Mouse (Mus musculus): ENCODE data around the gene Cyp2j13. TPM values are rescaled to one million over a fixed set of nuclear protein-coding genes. Genes with fewer than 3 reads are reported as not detected.
"Not testable (repeated sequence)": the region's sequence is repeated elsewhere in the genome, so short reads cannot be mapped to it uniquely, and the experiment has no call there.

Gene Cyp2j13
- polyA plus RNA-seq, 1 experiment = not detected

DNA sequence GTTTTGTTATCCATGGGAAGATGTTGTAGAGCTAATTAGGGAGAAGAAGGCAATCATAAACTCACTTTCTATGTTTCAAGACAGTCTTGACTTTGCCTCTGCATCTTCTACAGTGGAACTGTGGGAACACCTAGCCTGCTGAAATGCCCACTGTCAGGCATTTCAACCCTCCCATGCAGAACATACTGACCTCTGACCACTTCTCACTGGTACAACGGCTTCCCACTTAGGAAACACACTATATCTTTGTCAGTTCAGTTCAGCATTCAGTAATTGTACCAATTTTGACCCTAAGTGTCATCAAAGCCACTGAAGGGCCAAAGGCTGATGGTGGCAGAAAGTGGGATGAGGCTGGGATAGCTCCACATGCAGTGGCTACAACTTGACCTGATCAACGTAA, 15.3 kb downstream of the Cyp2j13 start:
- no peaks in the 10 kb centered on the region for H3K79me3 ChIP-seq (ENCODE audit: low read depth)
- no peak overlapping the region for H3K4me3 ChIP-seq (ENCODE audit: insufficient read depth, poor library complexity, severe bottlenecking)
- H3K27me3 ChIP-seq (ENCODE audit: control insufficient read depth, insufficient read depth, insufficient read length) = no peaks in the 10 kb centered on the region
- no peaks in the 10 kb centered on the region for H3K79me2 ChIP-seq (ENCODE audit: control insufficient read depth, insufficient read depth)
- no peak overlapping the region for H3ac ChIP-seq (ENCODE audit: control insufficient read depth, insufficient read length, low read depth)
- H3K36me3 ChIP-seq (ENCODE audit: control insufficient read depth, insufficient read depth) = no peaks in the 10 kb centered on the region
- no peak for TF ChIP-seq USF1 (IDR thresholded peaks at IDR 0.05; ENCODE audit: low read depth)
- TF ChIP-seq FOSL1 (IDR thresholded peaks at IDR 0.05; ENCODE audit: insufficient read depth, low read length, poor library complexity, severe bottlenecking) = no peak
- TF ChIP-seq MYOD1 (IDR thresholded peaks at IDR 0.05; ENCODE audit: control insufficient read depth, insufficient read length, low read depth) = no peak
- TF ChIP-seq MAX (IDR thresholded peaks at IDR 0.05) = no peak
- no peak for TF ChIP-seq CEBPB (IDR thresholded peaks at IDR 0.05; ENCODE audit: low read depth)
- no peak for TF ChIP-seq MYOG (IDR thresholded peaks at IDR 0.05; ENCODE audit: control insufficient read depth, extremely low read depth, insufficient read length)

DNA sequence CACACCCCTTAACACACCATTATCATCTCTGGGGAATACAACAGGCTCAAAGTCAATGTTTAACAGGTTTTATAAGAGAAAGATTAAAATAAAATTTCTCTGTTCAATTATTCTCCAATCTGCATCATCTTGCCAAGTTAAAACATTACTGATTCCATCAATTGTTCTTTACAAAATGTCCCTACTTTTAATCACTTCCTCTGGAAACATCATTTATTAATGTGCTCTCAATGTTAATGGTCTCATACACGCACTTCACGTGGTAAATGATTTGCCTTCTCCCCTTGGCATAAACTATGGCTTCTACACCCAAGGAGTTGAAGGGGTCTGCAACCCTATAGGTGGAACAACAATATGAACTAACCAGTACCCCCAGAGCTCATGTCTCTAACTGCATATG, 17.2 kb downstream of the Cyp2j13 start:
- H3ac ChIP-seq (ENCODE audit: control insufficient read depth, insufficient read length, low read depth) = no peak overlapping the region
- no peaks in the 10 kb centered on the region for H3K79me3 ChIP-seq (ENCODE audit: low read depth)
- TF ChIP-seq CEBPB (IDR thresholded peaks at IDR 0.05; ENCODE audit: low read depth) = no peak
- TF ChIP-seq MYOD1 (IDR thresholded peaks at IDR 0.05; ENCODE audit: control insufficient read depth, insufficient read length, low read depth) = no peak
- no peak for TF ChIP-seq MAX (IDR thresholded peaks at IDR 0.05)
- no peak for TF ChIP-seq FOSL1 (IDR thresholded peaks at IDR 0.05; ENCODE audit: insufficient read depth, low read length, poor library complexity, severe bottlenecking)
- TF ChIP-seq CTCF (IDR thresholded peaks at IDR 0.05; ENCODE audit: control insufficient read depth, insufficient read depth, insufficient read length) = no peak
- no peak for TF ChIP-seq USF1 (IDR thresholded peaks at IDR 0.05; ENCODE audit: low read depth)
- TF ChIP-seq MYOG (IDR thresholded peaks at IDR 0.05; ENCODE audit: control insufficient read depth, extremely low read depth, insufficient read length) = no peak
- H3K27me3 ChIP-seq (ENCODE audit: control insufficient read depth, insufficient read depth, insufficient read length) = no peaks in the 10 kb centered on the region
- H3K4me3 ChIP-seq (ENCODE audit: insufficient read depth, poor library complexity, severe bottlenecking) = no peak overlapping the region
- H3K79me2 ChIP-seq (ENCODE audit: control insufficient read depth, insufficient read depth) = no peaks in the 10 kb centered on the region
- no peaks in the 10 kb centered on the region for H3K36me3 ChIP-seq (ENCODE audit: control insufficient read depth, insufficient read depth)

DNA sequence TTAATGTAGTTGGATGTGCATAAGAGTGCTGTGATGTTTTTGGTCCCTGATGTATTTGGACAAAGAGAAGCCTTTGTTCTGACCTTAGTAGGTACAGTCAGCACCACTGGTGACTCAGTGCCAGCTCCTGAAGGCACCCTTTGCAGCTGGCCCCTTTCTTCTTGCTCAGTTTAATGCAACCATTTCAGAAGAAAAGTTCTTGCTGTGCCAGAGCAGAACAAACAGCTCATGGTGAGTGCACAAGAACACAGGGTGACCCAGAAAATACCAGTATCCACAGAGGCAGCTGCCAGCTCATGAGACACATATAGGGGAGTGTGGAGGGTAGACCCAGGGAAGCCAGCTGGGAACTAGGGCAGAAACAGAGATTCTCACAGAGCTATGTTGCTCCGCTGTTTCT, 48.9 kb downstream of the Cyp2j13 start:
- no peak overlapping the region for H3K4me3 ChIP-seq (ENCODE audit: insufficient read depth, poor library complexity, severe bottlenecking)
- H3K79me3 ChIP-seq (ENCODE audit: low read depth) = no peaks in the 10 kb centered on the region
- no peaks in the 10 kb centered on the region for H3K79me2 ChIP-seq (ENCODE audit: control insufficient read depth, insufficient read depth)
- H3ac ChIP-seq (ENCODE audit: control insufficient read depth, insufficient read length, low read depth) = no peak overlapping the region
- H3K36me3 ChIP-seq (ENCODE audit: control insufficient read depth, insufficient read depth) = no peaks in the 10 kb centered on the region
- TF ChIP-seq MYOD1 (IDR thresholded peaks at IDR 0.05; ENCODE audit: control insufficient read depth, insufficient read length, low read depth) (no peak), CTCF (IDR thresholded peaks at IDR 0.05; ENCODE audit: control insufficient read depth, insufficient read depth, insufficient read length) (no peak), CEBPB (IDR thresholded peaks at IDR 0.05; ENCODE audit: low read depth) (no peak), MYOG (IDR thresholded peaks at IDR 0.05; ENCODE audit: control insufficient read depth, extremely low read depth, insufficient read length) (no peak), FOSL1 (IDR thresholded peaks at IDR 0.05; ENCODE audit: insufficient read depth, low read length, poor library complexity, severe bottlenecking) (no peak), MAX (IDR thresholded peaks at IDR 0.05) (no peak), USF1 (IDR thresholded peaks at IDR 0.05; ENCODE audit: low read depth) (no peak)
- no peaks in the 10 kb centered on the region for H3K27me3 ChIP-seq (ENCODE audit: control insufficient read depth, insufficient read depth, insufficient read length)

DNA sequence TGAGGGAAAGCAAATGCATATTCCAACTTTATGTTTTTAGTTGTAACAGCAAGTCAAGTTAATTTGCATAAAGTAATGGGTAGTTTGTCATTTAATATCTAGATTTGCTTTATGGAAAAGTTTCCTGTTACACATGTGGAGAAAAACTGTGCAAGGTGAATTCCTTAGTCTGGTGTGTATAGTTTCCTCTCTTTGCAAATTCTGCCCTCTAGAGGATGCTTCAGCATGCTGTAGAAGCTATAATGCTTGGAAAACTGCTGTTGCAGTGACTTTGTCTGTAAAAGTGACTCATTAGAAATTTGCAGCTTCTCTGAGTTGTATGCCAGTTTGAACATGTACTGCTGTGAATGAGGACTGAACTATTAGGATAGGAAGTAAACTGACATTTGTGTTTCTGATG, 54.5 kb downstream of the Cyp2j13 start:
- TF ChIP-seq CTCF (IDR thresholded peaks at IDR 0.05; ENCODE audit: control insufficient read depth, insufficient read depth, insufficient read length) (no peak), USF1 (IDR thresholded peaks at IDR 0.05; ENCODE audit: low read depth) (no peak), CEBPB (IDR thresholded peaks at IDR 0.05; ENCODE audit: low read depth) (no peak), FOSL1 (IDR thresholded peaks at IDR 0.05; ENCODE audit: insufficient read depth, low read length, poor library complexity, severe bottlenecking) (no peak), MYOD1 (IDR thresholded peaks at IDR 0.05; ENCODE audit: control insufficient read depth, insufficient read length, low read depth) (no peak), MYOG (IDR thresholded peaks at IDR 0.05; ENCODE audit: control insufficient read depth, extremely low read depth, insufficient read length) (no peak), MAX (IDR thresholded peaks at IDR 0.05) (no peak)
- Histone ChIP-seq H3K36me3 (ENCODE audit: control insufficient read depth, insufficient read depth) (no peaks in the 10 kb centered on the region), H3K79me3 (ENCODE audit: low read depth) (no peaks in the 10 kb centered on the region), H3K79me2 (ENCODE audit: control insufficient read depth, insufficient read depth) (no peaks in the 10 kb centered on the region), H3ac (ENCODE audit: control insufficient read depth, insufficient read length, low read depth) (no peak overlapping the region), H3K4me3 (ENCODE audit: insufficient read depth, poor library complexity, severe bottlenecking) (no peak overlapping the region), H3K27me3 (ENCODE audit: control insufficient read depth, insufficient read depth, insufficient read length) (no peaks in the 10 kb centered on the region)

DNA sequence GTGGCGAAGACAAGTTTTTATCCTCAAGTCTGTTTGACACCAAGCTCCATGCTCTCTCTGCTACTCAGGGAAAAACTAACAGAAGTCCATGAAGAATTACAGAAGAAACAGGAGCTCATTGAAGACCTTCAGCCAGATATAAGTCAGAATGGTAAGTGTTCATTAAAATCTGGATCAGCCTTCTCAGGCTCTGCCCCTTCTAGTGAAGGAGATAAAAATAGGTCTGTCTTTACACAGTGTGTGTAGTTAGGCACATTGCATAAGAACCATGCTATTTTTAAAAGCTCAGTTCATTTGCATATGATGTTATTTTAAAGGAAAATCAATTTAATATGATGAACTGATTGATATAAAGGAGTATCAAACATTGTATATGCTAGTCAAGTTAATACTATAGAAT, 60.5 kb downstream of the Cyp2j13 start:
- no peaks in the 10 kb centered on the region for H3K36me3 ChIP-seq (ENCODE audit: control insufficient read depth, insufficient read depth)
- H3K79me2 ChIP-seq (ENCODE audit: control insufficient read depth, insufficient read depth) = no peaks in the 10 kb centered on the region
- H3K79me3 ChIP-seq (ENCODE audit: low read depth) = no peaks in the 10 kb centered on the region
- H3K27me3 ChIP-seq (ENCODE audit: control insufficient read depth, insufficient read depth, insufficient read length) = no peaks in the 10 kb centered on the region
- H3ac ChIP-seq (ENCODE audit: control insufficient read depth, insufficient read length, low read depth) = no peak overlapping the region
- H3K4me3 ChIP-seq (ENCODE audit: insufficient read depth, poor library complexity, severe bottlenecking) = no peak overlapping the region
- no peak for TF ChIP-seq MYOG (IDR thresholded peaks at IDR 0.05; ENCODE audit: control insufficient read depth, extremely low read depth, insufficient read length)
- TF ChIP-seq CTCF (IDR thresholded peaks at IDR 0.05; ENCODE audit: control insufficient read depth, insufficient read depth, insufficient read length) = no peak
- no peak for TF ChIP-seq CEBPB (IDR thresholded peaks at IDR 0.05; ENCODE audit: low read depth)
- no peak for TF ChIP-seq MYOD1 (IDR thresholded peaks at IDR 0.05; ENCODE audit: control insufficient read depth, insufficient read length, low read depth)
- TF ChIP-seq MAX (IDR thresholded peaks at IDR 0.05) = no peak
- no peak for TF ChIP-seq FOSL1 (IDR thresholded peaks at IDR 0.05; ENCODE audit: insufficient read depth, low read length, poor library complexity, severe bottlenecking)
- TF ChIP-seq USF1 (IDR thresholded peaks at IDR 0.05; ENCODE audit: low read depth) = no peak

DNA sequence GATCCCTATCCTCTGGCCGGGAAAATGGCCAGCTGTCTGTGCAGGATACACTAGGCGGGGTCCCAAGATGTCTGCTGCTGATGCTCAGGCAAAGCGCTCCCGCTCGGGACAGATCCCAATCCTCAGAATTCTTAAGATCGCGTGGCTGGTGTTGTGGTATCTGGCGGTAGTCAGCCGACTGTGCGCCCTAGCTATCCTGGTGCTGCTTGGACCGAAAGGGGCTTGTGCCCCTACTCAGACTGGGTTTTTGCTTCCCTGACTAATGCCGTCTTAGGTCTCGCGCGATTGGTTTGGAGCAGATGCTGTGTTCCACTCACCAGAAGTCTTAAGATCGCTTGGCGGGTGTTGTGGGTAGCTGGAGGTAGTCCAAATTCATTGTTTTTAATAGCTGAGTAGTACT, 95.1 kb downstream of the Cyp2j13 start:
- H3K79me3 ChIP-seq (ENCODE audit: low read depth); H3K79me2 ChIP-seq (ENCODE audit: control insufficient read depth, insufficient read depth); H3K36me3 ChIP-seq (ENCODE audit: control insufficient read depth, insufficient read depth); H3K27me3 ChIP-seq (ENCODE audit: control insufficient read depth, insufficient read depth, insufficient read length); H3ac ChIP-seq (ENCODE audit: control insufficient read depth, insufficient read length, low read depth); H3K4me3 ChIP-seq (ENCODE audit: insufficient read depth, poor library complexity, severe bottlenecking): not testable (repeated sequence)

Other genes starting within 250 kb of the Cyp2j13 start
- gene Hook1, start 110.3 kb downstream of the Cyp2j13 start, polyA plus RNA-seq (2012; fragmentation: generic; extraction: Trizol) = 0.02 TPM
- gene Cyp2j12, start 63.6 kb upstream of the Cyp2j13 start, polyA plus RNA-seq (2012; fragmentation: generic; extraction: Trizol) = not detected
- not detected for gene Cyp2j7, start 159.1 kb upstream of the Cyp2j13 start, polyA plus RNA-seq (2012; fragmentation: generic; extraction: Trizol)

Data from C2C12 (cell line).